Mouse (Mus musculus) bone marrow, adult 2 months (tissue): ENCODE data around the gene Rab5b.

Experiments
- CTCF ChIP-seq: fragments of 200-500 bp; IDR thresholded peaks from 2 replicates; pipeline ENCODE4 v1.5.1; 2011; ENCODE audit warnings: low read length, control low read depth; ENCODE audit not compliant: control insufficient read depth, insufficient read depth
- POLR2A ChIP-seq: fragments of 200-500 bp; IDR thresholded peaks from 2 replicates; pipeline ENCODE4 v1.6.1; 2011; ENCODE audit warnings: low read depth, mild to moderate bottlenecking, control low read depth, low read length, borderline replicate concordance; ENCODE audit not compliant: control insufficient read depth

DNA sequence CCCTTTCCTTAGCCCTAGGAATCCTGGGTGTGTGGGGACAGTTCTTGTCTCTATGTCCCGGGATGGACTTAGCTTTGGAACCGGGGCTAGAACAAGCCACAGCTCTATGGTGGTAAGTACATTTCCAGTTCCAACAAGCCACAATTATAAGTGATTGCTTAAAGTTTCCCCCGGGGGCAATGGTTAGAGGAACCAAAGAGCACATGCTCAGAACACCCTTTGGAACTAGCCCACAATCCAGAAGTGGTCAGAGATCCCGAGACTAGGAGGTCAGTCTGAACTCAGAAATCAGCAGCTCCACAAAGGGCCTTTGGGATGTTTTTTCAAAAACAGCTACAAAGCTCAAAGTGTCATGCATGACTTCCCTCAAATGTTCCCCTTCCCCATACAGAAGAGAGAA lies 42.2 kb downstream of the Rab5b start:
- TF ChIP-seq POLR2A (no peak), CTCF (no peak)
